Mouse (Mus musculus) CH12.LX (cell line): ENCODE results near the gene Efr3b.

Source experiments
- CTCF ChIP-seq, 2 experiments: IDR thresholded peaks in 1 of 2; conservative IDR thresholded peaks in 1 of 2; 2 replicates each; pipeline ENCODE4 v1.5.1; 2011 to 2012; ENCODE audit warnings: low read depth in 2 of 2, low read length in 2 of 2, improper control_type of control experiment in 1 of 2, inconsistent platforms in 1 of 2, mild to moderate bottlenecking in 1 of 2, moderate library complexity in 1 of 2
- POLR2AphosphoS2 ChIP-seq: IDR thresholded peaks from 2 replicates; pipeline ENCODE4 v1.6.1; 2011; ENCODE audit warnings: low read depth, low read length, improper control_type of control experiment
- SMC3 ChIP-seq: IDR thresholded peaks from 2 replicates; pipeline ENCODE4 v1.6.1; 2011; ENCODE audit warnings: low read depth, low read length, improper control_type of control experiment

DNA sequence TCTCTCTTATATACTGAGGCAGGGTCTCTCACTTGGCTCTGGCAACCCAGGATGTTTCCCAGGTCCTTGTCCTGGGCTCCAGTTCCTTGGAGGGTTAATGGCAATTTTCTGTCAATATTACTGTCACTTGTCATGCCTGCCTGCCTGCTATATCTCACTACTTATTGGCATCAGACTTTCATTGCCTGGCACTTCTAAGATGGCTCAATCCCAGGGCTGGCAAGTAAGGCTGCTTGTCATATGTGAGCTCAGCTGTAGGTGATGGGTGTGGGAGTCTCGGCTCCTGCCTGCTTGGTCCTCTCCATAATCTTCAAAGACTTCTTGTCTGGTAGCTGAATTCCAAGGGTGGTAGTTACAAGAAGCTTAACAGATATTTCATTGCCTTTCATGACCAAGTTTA is 39.4 kb upstream of the Efr3b start:
- TF ChIP-seq POLR2AphosphoS2 (no peak), CTCF (conservative IDR thresholded peaks at IDR 0.05 in 1 of 2, IDR thresholded peaks at IDR 0.05 in 1 of 2; ENCODE audit: low read depth in 2 of 2, low read length in 2 of 2) (no peak), SMC3 (no peak)
